Mouse (Mus musculus) G1E (cell line): Measurements from ENCODE around the gene Sptbn4. TPM values are rescaled to one million over a fixed set of nuclear protein-coding genes. Genes with fewer than 3 reads are reported as not detected.

Source experiments
- ATAC-seq: 2 replicates; pipeline ENCODE4 v1.8.0; 2016; ENCODE audit warnings: mild to moderate bottlenecking; ENCODE audit not compliant: insufficient number of reproducible peaks, poor library complexity, low FRiP score, severe bottlenecking; ENCODE audit errors: extremely low read depth
- DNase-seq: peaks from one replicate; pipeline ENCODE4 v3.0.0; 2012; ENCODE audit warnings: low spot score
- H3K27me3 ChIP-seq: 2 replicates; pipeline ENCODE4 v1.6.1; 2012; ENCODE audit warnings: mild to moderate bottlenecking, low read length, inconsistent platforms; ENCODE audit not compliant: insufficient read depth
- H3K36me3 ChIP-seq: replicated peaks from 2 replicates; pipeline ENCODE3; 2012; ENCODE audit warnings: mild to moderate bottlenecking, inconsistent platforms
- H3K4me1 ChIP-seq: 2 replicates; pipeline ENCODE4 v1.6.1; 2012; ENCODE audit warnings: low read depth, low read length, inconsistent platforms, mixed read lengths; ENCODE audit not compliant: insufficient read depth
- H3K4me3 ChIP-seq: 2 replicates; pipeline ENCODE4 v1.5.1; 2012; ENCODE audit warnings: low read depth, mild to moderate bottlenecking, inconsistent platforms, low read length, moderate library complexity, mixed read lengths
- H3K9me3 ChIP-seq: replicated peaks from 2 replicates; pipeline ENCODE4 v1.6.1; 2012; ENCODE audit warnings: inconsistent platforms
- CTCF ChIP-seq: IDR thresholded peaks from 2 replicates; pipeline ENCODE4 v1.5.1; 2012; ENCODE audit warnings: low read depth, low read length, inconsistent platforms, mixed read lengths
- GATA1 ChIP-seq: IDR thresholded peaks from 2 replicates; pipeline ENCODE4 v1.6.1; 2012; ENCODE audit warnings: borderline replicate concordance, low read length, inconsistent platforms, mixed read lengths
- GATA2 ChIP-seq: IDR thresholded peaks from 2 replicates; pipeline ENCODE4 v1.6.1; 2012; ENCODE audit warnings: low read depth, low read length, inconsistent platforms, borderline replicate concordance
- POLR2AphosphoS5 ChIP-seq: IDR thresholded peaks from 2 replicates; pipeline ENCODE4 v1.6.1; 2012; ENCODE audit warnings: low read depth, low read length, inconsistent platforms; ENCODE audit not compliant: insufficient replicate concordance
- TAL1 ChIP-seq: conservative IDR thresholded peaks from 2 replicates; pipeline ENCODE4 v1.6.1; 2012; ENCODE audit warnings: low read depth, low read length, inconsistent platforms, mixed read lengths
- polyA plus RNA-seq: library from polyadenylated mRNA; stranded (reverse); fragments of >175 nt; gene quantifications from 2 replicates; pipeline ENCODE4 v1.2.3, GENCODE M21; 2012
- total RNA-seq, 2 experiments: library from RNA; stranded (forward) in 1 of 2; stranded (reverse) in 1 of 2; fragments of 200-1000 nt in 1 of 2; fragments of >200 nt in 1 of 2; fragmentation: Nextera tagmentation in 1 of 2; gene quantifications; 2 replicates each; pipeline ENCODE4 v1.2.3; 2014 to 2017

Sptbn4 gene
- total and polyA plus RNA-seq, 3 experiments: 0.91 to 2.9 (median 1.2) TPM

- Histone ChIP-seq H3K9me3 (peaks cover 6% of the 10 kb centered on the region; the same call in 1 of the 2 replicates), H3K4me3 (no peak overlapping the region), H3K4me1 (peaks cover 13% of the 10 kb centered on the region), H3K27me3 (peaks cover 6% of the 10 kb centered on the region; the same call in 1 of the 2 replicates), H3K36me3 (no peaks in the 10 kb centered on the region)
- DNase-seq (no peak), ATAC-seq (no peak)
- TF ChIP-seq GATA1 (no peak), POLR2AphosphoS5 (no peak), CTCF (0 out of 2 replicates have a peak, but pooled peaks have one; percentile 26), GATA2 (no peak)
These were observed 7.5 kb downstream of the Sptbn4 start for GRCm38 (mm10) chr7:27440014-27440413.

- H3K36me3 ChIP-seq: no peaks in the 10 kb centered on the region
- H3K9me3 ChIP-seq: peaks cover 6% of the 10 kb centered on the region; the same call in 1 of the 2 replicates
- H3K4me3 ChIP-seq: no peak overlapping the region
- ATAC-seq: peak; percentile 34; the same call in 1 of the 2 replicates
- H3K27me3 ChIP-seq: peaks cover 27% of the 10 kb centered on the region
- no peak for TF ChIP-seq TAL1
- TF ChIP-seq CTCF: peak; percentile 58
- TF ChIP-seq POLR2AphosphoS5: no peak
- TF ChIP-seq GATA1: no peak
- TF ChIP-seq GATA2: no peak
- no peak for DNase-seq
- H3K4me1 ChIP-seq: peaks cover 17% of the 10 kb centered on the region
These were observed 9.9 kb downstream of the Sptbn4 start for GRCm38 (mm10) chr7:27437544-27437943.

GRCm38 (mm10) chr7:27433794-27434193 is 13.7 kb downstream of the Sptbn4 start:
- DNase-seq (no peak), ATAC-seq (no peak)
- no peaks in the 10 kb centered on the region for H3K36me3 ChIP-seq
- H3K27me3 ChIP-seq: peaks cover 34% of the 10 kb centered on the region
- peaks cover 13% of the 10 kb centered on the region for H3K4me1 ChIP-seq
- peaks cover 5% of the 10 kb centered on the region for H3K9me3 ChIP-seq
- TF ChIP-seq GATA2 (no peak), TAL1 (no peak), GATA1 (no peak), POLR2AphosphoS5 (no peak), CTCF (no peak)
- H3K4me3 ChIP-seq: no peak overlapping the region

GRCm38 (mm10) chr7:27433349-27433748 is 14.1 kb downstream of the Sptbn4 start:
- H3K4me3 ChIP-seq: no peak overlapping the region
- H3K4me1 ChIP-seq: peaks cover 13% of the 10 kb centered on the region
- ATAC-seq (no peak), DNase-seq (no peak)
- peaks cover 34% of the 10 kb centered on the region for H3K27me3 ChIP-seq
- H3K36me3 ChIP-seq: no peaks in the 10 kb centered on the region
- no peak for TF ChIP-seq GATA2
- no peak for TF ChIP-seq GATA1
- TF ChIP-seq TAL1: no peak
- no peak for TF ChIP-seq POLR2AphosphoS5
- no peak for TF ChIP-seq CTCF
- peaks cover 5% of the 10 kb centered on the region for H3K9me3 ChIP-seq

- Histone ChIP-seq H3K27me3 (peaks cover 29% of the 10 kb centered on the region), H3K4me3 (no peak overlapping the region), H3K9me3 (peaks cover 5% of the 10 kb centered on the region), H3K4me1 (peaks cover 4% of the 10 kb centered on the region; the same call in 1 of the 2 replicates), H3K36me3 (no peaks in the 10 kb centered on the region)
- DNase-seq: no peak
- ATAC-seq: no peak
- no peak for TF ChIP-seq TAL1
- TF ChIP-seq CTCF: no peak
- TF ChIP-seq POLR2AphosphoS5: no peak
- no peak for TF ChIP-seq GATA1
- no peak for TF ChIP-seq GATA2
These were observed 18.4 kb downstream of the Sptbn4 start for GRCm38 (mm10) chr7:27429135-27429534.

- H3K9me3 ChIP-seq: peaks cover 5% of the 10 kb centered on the region
- H3K4me1 ChIP-seq: peaks cover 2% of the 10 kb centered on the region; the same call in 1 of the 2 replicates
- ATAC-seq: no peak
- no peak overlapping the region for H3K4me3 ChIP-seq
- DNase-seq: no peak
- H3K36me3 ChIP-seq: no peaks in the 10 kb centered on the region
- peaks cover 25% of the 10 kb centered on the region for H3K27me3 ChIP-seq
- TF ChIP-seq GATA2 (no peak), TAL1 (no peak), POLR2AphosphoS5 (no peak), CTCF (no peak), GATA1 (no peak)
These were observed 19.5 kb downstream of the Sptbn4 start for GRCm38 (mm10) chr7:27428002-27428401.

GRCm38 (mm10) chr7:27427387-27427786 is 20.1 kb downstream of the Sptbn4 start:
- Histone ChIP-seq H3K4me1 (no peaks in the 10 kb centered on the region; the same call in 1 of the 2 replicates), H3K36me3 (no peaks in the 10 kb centered on the region), H3K4me3 (no peak overlapping the region), H3K9me3 (peaks cover 5% of the 10 kb centered on the region), H3K27me3 (peaks cover 21% of the 10 kb centered on the region)
- no peak for ATAC-seq
- DNase-seq: no peak
- no peak for TF ChIP-seq POLR2AphosphoS5
- no peak for TF ChIP-seq GATA2
- no peak for TF ChIP-seq TAL1
- TF ChIP-seq GATA1: no peak
- no peak for TF ChIP-seq CTCF
